Mouse (Mus musculus) CH12.LX (cell line): ENCODE measurements at regions not wholly inside any gene's neighbourhood (a gene's known extent, or its start where the extent isn't known, plus 50 kb on each side); places are given as distances from the start of the nearest gene placed in this dataset.

Experiments
- DNase-seq: peaks from one replicate; pipeline ENCODE4 v3.0.0-alpha.2; 2013; ENCODE audit errors: extremely low read depth
- H3K27ac ChIP-seq: 2 replicates; pipeline ENCODE4 v1.5.1; 2012; ENCODE audit warnings: low read depth, mild to moderate bottlenecking, control low read depth, moderate library complexity; ENCODE audit not compliant: insufficient read depth
- H3K27me3 ChIP-seq: replicated peaks from 2 replicates; pipeline ENCODE3; 2012; ENCODE audit warnings: inconsistent platforms
- H3K36me3 ChIP-seq, 2 experiments: replicated peaks in 1 of 2; 2 replicates each; pipeline versions ENCODE3 to v1.6.1; 2012; ENCODE audit warnings: inconsistent platforms in 1 of 2, low read length in 1 of 2, mild to moderate bottlenecking in 1 of 2, mixed read lengths in 1 of 2, moderate library complexity in 1 of 2; ENCODE audit not compliant: control insufficient read depth in 1 of 2, insufficient read depth in 1 of 2
- H3K4me1 ChIP-seq, 2 experiments: 2 replicates each; pipeline ENCODE4 v1.6.1; 2012; ENCODE audit warnings: inconsistent platforms in 1 of 2, moderate library complexity in 1 of 2; ENCODE audit not compliant: insufficient read depth in 2 of 2, control insufficient read depth in 1 of 2
- H3K4me2 ChIP-seq: 2 replicates; pipeline ENCODE4 v1.6.1; 2012; ENCODE audit warnings: low read depth, mild to moderate bottlenecking, control low read depth; ENCODE audit not compliant: poor library complexity, insufficient read depth, severe bottlenecking
- H3K4me3 ChIP-seq, 3 experiments: fragments of 150-350 bp in 1 of 3; sonication (generic) in 1 of 3; replicated peaks in 1 of 3; 2 replicates each; pipeline versions ENCODE3 to v1.5.1; 2011 to 2012; ENCODE audit warnings: low read depth in 2 of 3, low read length in 2 of 3, mild to moderate bottlenecking in 2 of 3, moderate library complexity in 2 of 3, control low read depth in 1 of 3, improper control_type of control experiment in 1 of 3, inconsistent platforms in 1 of 3, mixed read lengths in 1 of 3; ENCODE audit not compliant: poor library complexity in 1 of 3
- H3K79me2 ChIP-seq: replicated peaks from 2 replicates; pipeline ENCODE4 v1.6.1; 2012; ENCODE audit warnings: mild to moderate bottlenecking, moderate library complexity; ENCODE audit not compliant: control insufficient read depth, poor library complexity, insufficient read depth, severe bottlenecking; ENCODE audit errors: extremely low read depth
- H3K9ac ChIP-seq: 2 replicates; pipeline ENCODE4 v1.6.1; 2012; ENCODE audit warnings: low read depth, mild to moderate bottlenecking, control low read depth, moderate library complexity; ENCODE audit not compliant: insufficient read depth
- H3K9me3 ChIP-seq: replicated peaks from 2 replicates; pipeline ENCODE3; 2012; ENCODE audit warnings: low read length, inconsistent platforms, mixed read lengths
- CHD2 ChIP-seq: IDR thresholded peaks from 2 replicates; pipeline ENCODE4 v1.6.1; 2011; ENCODE audit warnings: low read length, improper control_type of control experiment
- CTCF ChIP-seq, 2 experiments: IDR thresholded peaks in 1 of 2; conservative IDR thresholded peaks in 1 of 2; 2 replicates each; pipeline ENCODE4 v1.5.1; 2011 to 2012; ENCODE audit warnings: low read depth in 2 of 2, low read length in 2 of 2, improper control_type of control experiment in 1 of 2, inconsistent platforms in 1 of 2, mild to moderate bottlenecking in 1 of 2, moderate library complexity in 1 of 2
- EP300 ChIP-seq: IDR thresholded peaks from 2 replicates; pipeline ENCODE4 v1.6.1; 2011; ENCODE audit warnings: low read length, improper control_type of control experiment
- GABPA ChIP-seq: IDR thresholded peaks from 2 replicates; pipeline ENCODE4 v1.6.1; 2012; ENCODE audit warnings: low read depth, low read length, improper control_type of control experiment, inconsistent platforms; ENCODE audit not compliant: insufficient replicate concordance
- JUN ChIP-seq: IDR thresholded peaks from 2 replicates; pipeline ENCODE4 v1.6.1; 2011; ENCODE audit warnings: low read depth, mild to moderate bottlenecking, low read length, improper control_type of control experiment, moderate library complexity; ENCODE audit not compliant: insufficient read depth
- JUND ChIP-seq: conservative IDR thresholded peaks from 2 replicates; pipeline ENCODE4 v1.6.1; 2011; ENCODE audit warnings: low read depth, low read length, improper control_type of control experiment
- MAZ ChIP-seq: IDR thresholded peaks from 2 replicates; pipeline ENCODE4 v1.6.1; 2012; ENCODE audit warnings: low read depth, mild to moderate bottlenecking, inconsistent platforms, low read length, improper control_type of control experiment, moderate library complexity
- MEF2A ChIP-seq: IDR thresholded peaks from 2 replicates; pipeline ENCODE4 v1.6.1; 2014; ENCODE audit warnings: low read depth, mild to moderate bottlenecking, inconsistent platforms, low read length, improper control_type of control experiment, borderline replicate concordance
- NELFE ChIP-seq: IDR thresholded peaks from 2 replicates; pipeline ENCODE4 v1.6.1; 2011; ENCODE audit warnings: low read depth, low read length, improper control_type of control experiment
- RCOR1 ChIP-seq: conservative IDR thresholded peaks from 2 replicates; pipeline ENCODE4 v1.6.1; 2012; ENCODE audit warnings: low read depth, mild to moderate bottlenecking, inconsistent platforms, low read length, improper control_type of control experiment
- SIN3A ChIP-seq: IDR thresholded peaks from 2 replicates; pipeline ENCODE4 v1.6.1; 2012; ENCODE audit warnings: low read length, improper control_type of control experiment, inconsistent platforms
- SMC3 ChIP-seq: IDR thresholded peaks from 2 replicates; pipeline ENCODE4 v1.6.1; 2011; ENCODE audit warnings: low read depth, low read length, improper control_type of control experiment
- TBP ChIP-seq: conservative IDR thresholded peaks from 2 replicates; pipeline ENCODE4 v1.6.1; 2011; ENCODE audit warnings: low read depth, low read length, improper control_type of control experiment
- TCF12 ChIP-seq: IDR thresholded peaks from 2 replicates; pipeline ENCODE4 v1.6.1; 2014; ENCODE audit warnings: low read depth, mild to moderate bottlenecking, inconsistent platforms, low read length, improper control_type of control experiment
- ZC3H11A ChIP-seq: IDR thresholded peaks from 2 replicates; pipeline ENCODE4 v1.6.1; 2012; ENCODE audit warnings: low read depth, mild to moderate bottlenecking, inconsistent platforms, low read length, improper control_type of control experiment
- ZNF384 ChIP-seq: IDR thresholded peaks from 2 replicates; pipeline ENCODE4 v1.6.1; 2012; ENCODE audit warnings: low read depth, low read length, improper control_type of control experiment, inconsistent platforms
- dilution Hi-C: fragments of 300-500 bp; cut with MboI; formaldehyde crosslinking; loops from 2 replicates; pipeline ENCODE4 v1.14.3; 2020; ENCODE audit warnings: low sequenced_read_pairs; ENCODE audit not compliant: extremely low pct_unique_long_range_greater_than_20kb, extremely low pct_ligation_motif_present
- in situ Hi-C: fragments of 300-500 bp; cut with MboI; formaldehyde crosslinking; loops from 3 replicates; pipeline ENCODE4 v1.14.3; 2019; ENCODE audit warnings: low sequenced_read_pairs, low pct_ligation_motif_present, low pct_unique_long_range_greater_than_20kb, mixed read lengths

DNA sequence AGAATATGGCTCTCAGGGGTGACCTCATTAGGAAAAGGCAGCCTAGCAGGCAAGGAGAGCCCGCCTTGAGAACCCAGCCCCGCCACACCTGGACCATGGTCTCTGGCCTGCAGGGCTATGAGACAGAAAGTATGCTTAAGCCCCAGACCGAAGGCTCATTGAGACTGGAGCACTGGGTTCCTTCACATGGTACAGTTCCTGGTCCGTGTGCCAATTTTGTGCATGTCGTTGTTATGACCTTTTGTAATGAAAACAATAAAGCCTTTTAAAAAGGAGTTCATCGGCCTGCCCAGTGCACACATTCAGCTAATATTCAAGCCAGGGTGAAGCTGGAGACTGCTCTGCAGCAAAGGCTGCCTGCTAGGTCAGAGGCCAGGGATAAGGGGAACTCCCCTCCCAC, 64.2 kb downstream of the Psmg1 start:
- no peak for DNase-seq
- no peaks in the 10 kb centered on the region for H3K9me3 ChIP-seq
- peaks cover 18 to 51% of the 10 kb centered on the region in 2 experiments for H3K4me1 ChIP-seq
- H3K4me2 ChIP-seq, result no peak overlapping the region
- TF ChIP-seq EP300 (no peak), JUN (no peak), MEF2A (no peak), JUND (no peak), ZNF384 (no peak), SIN3A (no peak), TCF12 (no peak)
- no peaks in the 10 kb centered on the region for H3K27me3 ChIP-seq
- H3K9ac ChIP-seq, result no peak overlapping the region
- in situ Hi-C loops (no loop called here), dilution Hi-C loops (no loop called here)
- no peaks in the 10 kb centered on the region for H3K79me2 ChIP-seq
- H3K4me3 ChIP-seq, result no peak overlapping the region
- peaks cover 2 to 34% of the 10 kb centered on the region in 2 experiments for H3K36me3 ChIP-seq
- no peak overlapping the region for H3K27ac ChIP-seq

GRCm38 (mm10) chr16:95924716-95925115, 66.0 kb downstream of the Psmg1 start:
- Histone ChIP-seq H3K4me2 (no peak overlapping the region), H3K27ac (no peak overlapping the region), H3K9ac (no peak overlapping the region), H3K4me1 (peaks cover 14 to 39% of the 10 kb centered on the region in 2 experiments), H3K27me3 (no peaks in the 10 kb centered on the region), H3K79me2 (no peaks in the 10 kb centered on the region), H3K9me3 (no peaks in the 10 kb centered on the region), H3K36me3 (peaks cover 0 to 29% of the 10 kb centered on the region in 2 experiments), H3K4me3 (no peak overlapping the region)
- TF ChIP-seq GABPA, result no peak
- no peak for TF ChIP-seq NELFE
- no peak for TF ChIP-seq TBP
- TF ChIP-seq JUND, result no peak
- no peak for TF ChIP-seq SIN3A
- TF ChIP-seq MEF2A, result no peak
- TF ChIP-seq CHD2, result no peak
- TF ChIP-seq RCOR1, result no peak
- no peak for TF ChIP-seq MAZ
- TF ChIP-seq SMC3, result no peak
- TF ChIP-seq CTCF (conservative IDR thresholded peaks at IDR 0.05 in 1 of 2, IDR thresholded peaks at IDR 0.05 in 1 of 2; ENCODE audit: low read depth in 2 of 2, low read length in 2 of 2), result no peak
- TF ChIP-seq ZC3H11A, result no peak
- dilution Hi-C loops, result no loop called here
- no peak for DNase-seq
- in situ Hi-C loops, result no loop called here
